Mouse (Mus musculus): ENCODE results near the gene Klhl28. TPM values are rescaled to one million over a fixed set of nuclear protein-coding genes. Genes with fewer than 3 reads are reported as not detected.

The Klhl28 gene
- polyA plus RNA-seq, 1 experiment from 2014 or later, result 19.4 TPM

DNA sequence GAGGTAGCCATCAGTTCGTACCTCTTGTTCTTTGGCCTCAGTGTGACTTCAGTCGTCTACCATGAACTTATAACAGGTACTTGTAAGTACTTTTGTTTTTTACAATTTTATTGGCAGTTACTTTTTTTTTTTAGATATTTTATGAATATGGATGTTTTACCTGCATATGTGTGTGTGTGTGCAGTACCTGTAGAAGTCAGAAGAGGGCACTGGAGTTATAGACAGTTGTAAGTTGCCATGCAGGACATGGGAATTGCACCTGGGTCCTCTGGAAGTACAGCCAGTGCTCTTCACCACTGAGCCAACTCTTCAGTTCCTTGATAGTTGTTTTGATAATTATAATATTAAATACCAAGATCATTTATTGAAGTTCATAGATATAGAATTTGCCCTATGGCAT lies 27.8 kb downstream of the Klhl28 start:
- Histone ChIP-seq H3K27me3 (replicated peaks) (no peaks in the 10 kb centered on the region), H3K4me3 (no peak overlapping the region), H3K4me1 (no peaks in the 10 kb centered on the region), H3K27ac (no peak overlapping the region), H3K9ac (no peak overlapping the region), H3K36me3 (0 out of 2 replicates have a peak, but pooled peaks cover 5% of the 10 kb centered on the region), H3K9me3 (no peaks in the 10 kb centered on the region), H3K4me2 (replicated peaks) (no peak overlapping the region)
- 89% methylated on average over 2 of the region's 2 CpGs for WGBS
- no peak for ATAC-seq (ENCODE audit: low FRiP score, low read depth)

DNA sequence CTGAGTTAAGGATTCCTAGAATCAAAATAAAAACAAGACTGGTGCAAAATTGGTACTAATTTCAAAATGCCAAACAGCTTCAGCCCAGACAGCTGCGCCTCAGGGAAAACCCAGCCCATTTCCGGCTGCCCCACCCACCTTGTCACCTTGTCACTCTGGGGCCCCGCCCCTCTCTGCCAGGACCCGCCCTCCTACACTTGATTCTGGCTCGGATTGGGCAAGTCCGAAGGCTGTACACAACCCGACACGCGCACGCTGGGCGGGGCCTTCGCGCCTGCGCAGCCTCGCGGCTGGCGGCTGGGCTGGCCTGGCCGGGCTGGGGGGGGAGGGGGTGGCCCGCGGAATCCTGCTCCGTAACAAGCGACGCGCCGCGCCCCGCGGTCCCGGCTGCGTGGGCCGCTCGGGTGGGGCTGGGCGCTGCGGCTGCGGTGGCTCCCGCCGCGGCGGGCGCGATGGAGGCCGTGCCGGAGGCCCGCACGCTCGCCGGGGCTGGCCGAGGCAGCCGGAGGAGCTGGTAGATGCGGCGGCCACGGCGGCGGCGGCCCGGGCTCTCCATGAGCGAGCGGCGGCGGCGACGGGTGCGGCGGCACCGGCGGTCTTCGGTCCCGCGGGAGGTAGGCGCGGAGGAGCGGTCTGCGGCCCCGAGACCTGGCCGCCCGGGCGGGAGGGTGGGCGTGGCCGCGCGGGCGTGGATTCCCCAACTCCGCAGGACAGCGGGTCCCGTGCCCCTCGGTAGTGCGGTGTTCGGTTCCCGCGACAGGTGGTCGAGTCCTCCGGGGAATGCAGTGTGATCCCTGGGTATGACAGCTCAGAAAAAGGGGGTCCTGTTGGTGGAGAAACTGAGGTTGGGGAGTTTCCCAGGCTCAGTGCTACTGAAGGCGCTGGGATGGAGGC lies 47.5 kb downstream of the Klhl28 start, which contains the start of gene Gm527:
Gene Gm527, plus strand, starts transcription at position 329 of the 894 bp plus-strand sequence.
- Histone ChIP-seq H3K36me3 (no peaks in the 10 kb centered on the region), H3K4me1 (no peaks in the 10 kb centered on the region), H3K27me3 (replicated peaks) (no peaks in the 10 kb centered on the region), H3K4me3 (peak within 1 kb of the TSS; percentile 90), H3K9me3 (no peaks in the 10 kb centered on the region), H3K27ac (no peak within 1 kb of the TSS), H3K9ac (peak within 1 kb of the TSS; percentile 84), H3K4me2 (replicated peaks) (peak within 1 kb of the TSS; percentile 77)
- under 1% methylated on average over 90 of the region's 93 CpGs for whole genome bisulfite sequencing
- ATAC-seq (ENCODE audit: low FRiP score, low read depth), result peak; percentile 100

DNA sequence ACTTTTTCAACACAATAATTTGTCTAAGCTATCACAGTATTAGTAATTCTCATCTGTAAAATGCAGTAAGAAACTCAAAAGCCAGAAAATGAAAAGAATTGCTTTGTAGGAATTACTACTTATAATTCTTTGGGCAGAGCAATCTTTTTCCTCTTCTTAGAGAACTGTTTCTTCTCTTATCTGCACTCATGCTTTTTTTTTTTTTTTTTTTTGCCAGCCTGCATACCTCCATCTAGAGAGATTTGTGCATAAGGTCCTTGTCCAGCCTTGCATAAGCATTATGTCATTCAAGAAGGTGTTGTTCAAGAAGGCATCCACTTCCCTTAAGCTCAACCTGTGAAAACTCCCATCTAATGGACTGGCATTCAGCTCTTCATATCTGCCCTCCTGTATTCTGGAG lies 48.6 kb downstream of the Klhl28 start:
- no peak for ATAC-seq (ENCODE audit: low FRiP score, low read depth)
- no peaks in the 10 kb centered on the region for H3K9me3 ChIP-seq
- no peak overlapping the region for H3K9ac ChIP-seq
- no peaks in the 10 kb centered on the region for H3K4me1 ChIP-seq
- H3K4me2 ChIP-seq (replicated peaks), result no peak overlapping the region
- H3K27ac ChIP-seq, result no peak overlapping the region
- H3K4me3 ChIP-seq, result no peak overlapping the region
- H3K36me3 ChIP-seq, result no peaks in the 10 kb centered on the region
- H3K27me3 ChIP-seq (replicated peaks), result no peaks in the 10 kb centered on the region

DNA sequence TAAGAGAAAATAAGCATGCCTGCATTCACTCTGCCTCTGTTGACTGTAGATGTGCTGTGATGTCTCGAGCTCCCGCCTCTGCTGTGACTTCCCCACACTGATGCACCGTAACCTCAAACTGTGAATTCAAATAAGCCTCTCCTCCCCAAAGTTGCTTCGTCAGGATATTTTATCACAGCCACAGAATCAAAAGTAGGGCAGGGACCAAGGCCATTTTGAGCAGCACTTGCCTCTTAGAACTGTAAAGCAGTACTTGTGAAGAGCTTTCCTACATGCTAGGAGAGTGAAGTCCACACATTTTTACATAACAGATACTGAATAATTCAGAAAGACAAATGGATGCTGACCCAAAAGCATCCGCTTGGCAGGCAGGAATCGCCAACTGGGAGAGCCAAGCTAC lies 52.3 kb downstream of the Klhl28 start:
- Histone ChIP-seq H3K9ac (no peak overlapping the region), H3K4me1 (no peaks in the 10 kb centered on the region), H3K27ac (no peak overlapping the region), H3K4me2 (replicated peaks) (no peak overlapping the region), H3K4me3 (no peak overlapping the region), H3K9me3 (no peaks in the 10 kb centered on the region), H3K27me3 (replicated peaks) (no peaks in the 10 kb centered on the region), H3K36me3 (no peaks in the 10 kb centered on the region)
- no peak for ATAC-seq (ENCODE audit: low FRiP score, low read depth)
- WGBS, result 68% methylated on average over 6 of the region's 6 CpGs

DNA sequence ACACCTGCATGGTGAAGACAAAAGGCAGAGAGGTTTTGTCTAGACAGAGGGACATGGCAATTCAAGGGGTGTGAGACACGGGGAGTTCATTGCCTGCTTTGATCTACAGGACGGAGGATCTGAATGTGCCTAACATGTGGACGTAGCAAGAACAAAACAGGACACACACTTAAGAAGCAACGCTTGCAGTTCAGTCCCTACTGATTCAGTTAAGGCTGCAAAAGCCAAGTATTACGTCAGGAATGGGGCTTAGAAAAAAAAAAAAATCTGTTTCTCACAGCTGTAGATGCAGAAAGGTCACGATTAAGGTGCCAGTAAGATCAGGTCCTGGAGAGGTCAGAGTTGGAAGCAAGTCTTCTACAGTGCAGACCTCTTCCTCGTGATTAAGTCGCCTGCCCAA lies 62.1 kb downstream of the Klhl28 start:
- Histone ChIP-seq H3K4me1 (peaks cover 10% of the 10 kb centered on the region; the same call in 1 of the 2 replicates), H3K27me3 (replicated peaks) (no peaks in the 10 kb centered on the region), H3K4me3 (no peak overlapping the region), H3K27ac (no peak overlapping the region), H3K4me2 (replicated peaks) (no peak overlapping the region), H3K36me3 (no peaks in the 10 kb centered on the region), H3K9me3 (no peaks in the 10 kb centered on the region), H3K9ac (no peak overlapping the region)
- 0 out of 2 replicates have a peak, but pooled peaks have one; percentile 11 for ATAC-seq (ENCODE audit: low FRiP score, low read depth)
- WGBS, result 52% methylated on average over 8 of the region's 8 CpGs

DNA sequence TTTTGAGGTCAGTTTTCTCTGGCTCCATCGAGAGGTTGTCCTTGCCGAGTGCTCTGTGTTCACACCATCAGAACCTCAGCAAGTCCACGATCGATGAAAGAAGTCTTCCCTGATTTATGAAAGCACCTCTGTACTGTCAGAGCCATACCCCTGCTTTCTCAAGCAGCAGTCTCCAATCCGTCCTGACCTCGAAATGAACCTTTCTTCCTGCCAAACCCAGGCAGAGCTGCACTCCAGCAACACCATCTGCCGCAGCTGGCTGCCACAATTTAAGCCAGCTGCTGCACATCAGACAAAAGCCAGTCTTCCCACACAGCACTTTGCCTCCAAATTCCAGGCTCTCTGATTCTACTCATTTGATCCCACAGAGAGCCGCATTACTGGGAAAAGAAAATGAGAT lies 62.8 kb downstream of the Klhl28 start:
- Histone ChIP-seq H3K4me2 (replicated peaks) (0 out of 2 replicates have a peak overlapping the region, but pooled peaks have one; percentile 17), H3K4me1 (peaks cover 10% of the 10 kb centered on the region; the same call in 1 of the 2 replicates), H3K27me3 (replicated peaks) (no peaks in the 10 kb centered on the region), H3K9ac (no peak overlapping the region), H3K36me3 (no peaks in the 10 kb centered on the region), H3K9me3 (no peaks in the 10 kb centered on the region), H3K4me3 (no peak overlapping the region), H3K27ac (no peak overlapping the region)
- peak; percentile 77 for ATAC-seq (ENCODE audit: low FRiP score, low read depth)
- 14% methylated on average over 8 of the region's 8 CpGs for WGBS

DNA sequence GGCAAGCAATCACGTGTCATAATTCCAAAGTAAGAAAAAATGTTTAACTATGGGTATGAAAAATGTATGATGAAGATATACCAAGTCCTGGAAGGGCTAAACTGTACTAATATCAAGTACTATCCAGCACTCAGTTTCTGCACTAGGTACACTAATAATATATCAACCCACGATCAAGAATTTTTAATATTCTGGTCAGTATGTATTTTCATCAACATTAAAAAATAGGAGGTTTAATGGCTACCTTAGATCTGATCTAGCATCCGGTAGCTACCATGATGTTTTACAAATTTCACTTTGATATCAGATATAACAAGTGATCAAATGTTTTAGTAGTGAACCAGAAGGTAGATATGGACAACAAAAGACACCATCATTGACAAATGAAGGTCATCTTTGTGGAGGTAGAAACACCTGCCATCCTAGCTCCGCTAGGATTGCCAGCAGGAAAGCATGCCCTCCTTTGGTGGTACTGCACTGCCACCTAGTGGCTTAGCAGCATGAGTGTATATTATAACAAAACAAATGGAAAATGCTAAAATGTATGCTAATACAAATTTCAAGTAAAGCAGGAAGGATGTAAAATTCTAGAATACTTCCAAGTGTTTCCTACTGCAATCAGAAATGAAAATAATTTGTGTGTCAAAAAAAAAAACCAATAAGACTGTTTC lies 68.1 kb downstream of the Klhl28 start:
- no peaks in the 10 kb centered on the region for H3K9me3 ChIP-seq
- WGBS, result 42% methylated on average over 4 of the region's 4 CpGs

More for the DNA sequence above, 68.1 kb downstream of the Klhl28 start:
- H3K9ac ChIP-seq, result no peak overlapping the region
- no peak overlapping the region for H3K4me2 ChIP-seq (replicated peaks)
- H3K27ac ChIP-seq, result no peak overlapping the region
- no peak for ATAC-seq (ENCODE audit: low FRiP score, low read depth)
- H3K27me3 ChIP-seq (replicated peaks), result no peaks in the 10 kb centered on the region
- peaks cover 2% of the 10 kb centered on the region; the same call in 1 of the 2 replicates for H3K4me1 ChIP-seq
- H3K4me3 ChIP-seq, result no peak overlapping the region
- H3K36me3 ChIP-seq, result no peaks in the 10 kb centered on the region

Other genes with a start within 250 kb of the Klhl28 start
- 3.9 and 5.6 TPM in 2 replicates for gene Gm527, start 47.6 kb downstream of the Klhl28 start, polyA plus RNA-seq (2016; fragmentation: Nextera tagmentation; extraction: Ambion mirVana)
- 25.8 and 26.6 TPM in 2 replicates for gene Togaram1, start 270 bp upstream of the Klhl28 start, polyA plus RNA-seq (2016; fragmentation: Nextera tagmentation; extraction: Ambion mirVana)
- gene Prpf39, start 70.8 kb upstream of the Klhl28 start, polyA plus RNA-seq (2016; fragmentation: Nextera tagmentation; extraction: Ambion mirVana), result 55.4 and 56.6 TPM in 2 replicates
- 516 and 548 TPM in 2 replicates for gene Fkbp3, start 108.5 kb upstream of the Klhl28 start, polyA plus RNA-seq (2016; fragmentation: Nextera tagmentation; extraction: Ambion mirVana)
- gene Fancm, start 110.1 kb upstream of the Klhl28 start, polyA plus RNA-seq (2016; fragmentation: Nextera tagmentation; extraction: Ambion mirVana), result 12.1 and 15.8 TPM in 2 replicates
- 39.9 and 41.5 TPM in 2 replicates for gene Mis18bp1, start 207.1 kb upstream of the Klhl28 start, polyA plus RNA-seq (2016; fragmentation: Nextera tagmentation; extraction: Ambion mirVana)

All from neural tube, embryonic 12.5 days (tissue).